Mouse (Mus musculus): ENCODE data around the gene Nexn.
"Not testable (repeated sequence)": the region's sequence is repeated elsewhere in the genome, so short reads cannot be mapped to it uniquely, and the experiment has no call there.

Nexn gene

DNA sequence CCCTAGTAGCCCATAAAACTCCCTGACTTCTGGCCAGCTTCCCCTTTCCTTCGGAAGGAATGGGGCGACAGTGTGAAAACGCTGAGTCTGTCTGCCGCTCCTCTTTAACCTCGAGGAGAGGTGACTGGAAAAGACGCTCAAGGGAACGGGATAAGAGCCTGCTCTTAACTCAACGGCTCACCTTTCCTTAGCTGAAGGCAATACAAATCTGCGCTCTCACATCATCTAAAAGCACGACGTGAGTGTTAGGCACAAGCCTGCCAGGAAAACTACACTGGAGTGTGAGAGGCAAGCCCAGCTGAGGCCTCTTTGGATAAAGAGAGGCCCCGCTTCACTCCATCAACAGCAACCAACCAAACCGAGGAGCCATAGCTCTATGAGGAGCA, at the start of gene Nexn:
Gene Nexn (minus strand): TSS at position 315 of the 386 bp plus-strand sequence.
- DNase-seq = no peak

DNA sequence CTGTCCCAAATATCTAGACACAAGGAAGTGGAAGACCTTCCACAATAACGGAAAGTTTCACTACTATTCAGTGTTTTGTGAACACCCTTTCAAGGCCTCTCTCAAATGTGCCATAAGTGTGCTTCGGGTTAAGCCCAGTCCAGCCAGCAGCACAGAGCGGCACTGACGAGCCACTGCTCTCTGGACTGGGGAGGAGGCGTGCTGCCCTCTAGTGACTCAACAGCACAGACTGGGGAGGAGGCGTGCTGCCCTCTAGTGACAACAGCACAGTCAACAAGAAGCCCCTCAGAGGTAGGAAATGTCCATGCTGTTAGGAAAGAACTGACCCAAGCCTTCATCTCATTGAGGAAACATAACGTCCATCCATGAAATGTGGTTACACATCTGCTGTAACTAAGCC, 49.5 kb upstream of the Nexn start:
- DNase-seq = peak; percentile 63

DNA sequence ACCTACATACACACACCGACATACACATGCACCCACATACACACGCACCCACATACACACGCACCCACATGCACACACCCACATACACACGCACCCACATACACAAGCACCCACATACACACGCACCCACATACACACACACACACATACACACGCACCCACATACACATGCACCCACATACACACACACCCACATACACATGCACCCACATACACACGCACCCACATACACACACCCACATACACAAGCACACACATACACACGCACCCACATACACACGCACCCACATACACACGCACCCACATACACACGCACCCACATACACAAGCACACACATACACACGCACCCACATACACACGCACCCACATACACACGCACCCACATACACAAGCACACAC, 48.5 kb upstream of the Nexn start:
- not testable (repeated sequence) for DNase-seq

- no peak for DNase-seq
These were observed 43.1 kb upstream of the Nexn start for GRCm38 (mm10) chr3:152309250-152309645.

GRCm38 (mm10) chr3:152308485-152309249, 42.5 kb upstream of the Nexn start:
- no peak for DNase-seq

- DNase-seq = no peak
These were observed 39.8 kb upstream of the Nexn start for GRCm38 (mm10) chr3:152305971-152306370.

DNA sequence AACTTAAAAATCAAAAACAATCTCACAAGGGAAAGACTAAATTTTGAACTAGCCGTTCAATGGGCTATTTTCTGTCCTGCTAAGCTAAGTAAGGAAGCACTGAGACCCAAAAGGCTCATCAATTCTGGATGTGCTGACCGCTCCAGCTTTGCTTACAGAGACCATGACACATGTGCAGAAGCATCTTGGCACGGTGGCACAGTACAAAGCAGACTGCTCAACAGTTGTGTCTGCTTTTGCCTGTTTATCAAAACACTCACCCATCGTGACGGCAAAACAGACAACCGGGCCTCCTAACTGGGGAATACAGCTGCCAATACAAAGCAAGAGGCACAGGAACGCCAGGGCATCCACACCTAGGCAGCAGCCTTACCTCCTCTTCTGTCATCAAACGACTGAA, 38.9 kb upstream of the Nexn start:
- no peak for DNase-seq

- DNase-seq = no peak
These were observed 38.1 kb upstream of the Nexn start for GRCm38 (mm10) chr3:152304093-152304815.

- DNase-seq = no peak
These were observed 36.8 kb upstream of the Nexn start for GRCm38 (mm10) chr3:152302991-152303390.

DNA sequence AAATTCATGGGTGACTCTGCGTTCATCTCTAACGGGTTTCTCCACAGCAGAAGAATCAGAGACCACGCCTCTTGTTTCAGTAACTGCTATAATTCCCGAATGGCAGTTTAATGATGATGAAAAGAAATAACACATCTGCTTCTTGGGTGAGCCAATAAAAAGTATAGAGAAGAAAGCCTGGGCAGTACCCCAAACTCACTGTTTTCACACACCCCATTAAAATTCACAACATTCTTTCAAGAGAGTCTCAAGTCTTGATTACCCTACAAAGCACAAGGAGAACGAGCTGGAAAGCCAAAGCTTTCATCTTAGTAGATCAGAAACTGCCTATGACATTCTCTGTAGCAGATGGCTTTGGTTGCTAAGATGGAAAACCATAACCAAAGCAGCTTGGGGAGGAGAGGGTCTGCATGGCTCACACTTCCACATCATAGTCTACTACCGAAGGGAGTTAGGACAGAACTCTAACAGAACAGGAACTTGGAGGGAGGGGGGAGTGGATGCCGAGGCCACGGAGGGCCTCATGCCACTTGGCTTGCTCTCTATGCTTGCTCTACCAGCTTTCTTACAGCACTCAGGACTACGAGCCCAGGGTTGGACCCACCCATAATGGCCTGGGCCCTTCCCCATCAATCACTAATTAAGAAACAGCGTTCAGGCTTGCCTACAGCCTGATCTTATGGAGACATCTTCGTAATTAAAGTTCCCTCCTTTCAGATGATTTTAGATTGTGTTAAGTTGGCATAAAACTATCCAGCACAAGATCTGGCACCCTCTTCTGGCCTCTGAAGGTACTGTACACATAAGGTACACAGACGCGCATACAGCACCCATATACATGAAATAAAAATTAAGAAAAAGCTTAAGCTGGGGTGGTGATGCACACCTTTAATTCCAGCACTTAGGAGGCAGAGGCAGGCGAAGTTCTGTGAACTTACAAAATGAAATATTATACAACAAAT, 34.5 kb upstream of the Nexn start:
- no peak for DNase-seq

DNA sequence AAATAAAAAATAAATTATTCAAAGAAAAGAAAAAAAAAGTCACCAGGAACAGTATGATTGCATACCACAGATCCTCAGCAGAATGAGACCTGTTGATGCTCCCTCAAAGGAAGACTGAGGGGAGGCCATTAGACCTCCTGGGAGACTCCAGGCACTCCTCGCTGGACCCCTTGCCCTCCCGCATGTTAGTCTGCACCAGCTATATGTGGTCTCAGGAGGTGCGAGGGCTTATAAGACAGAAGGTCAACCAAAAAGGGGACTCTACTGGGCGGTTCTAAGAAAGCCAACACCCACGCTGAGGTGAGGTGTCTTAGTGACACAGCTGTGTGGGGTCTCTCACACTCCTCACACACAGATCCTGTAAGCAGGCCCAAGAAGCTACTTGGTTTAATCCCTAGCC, 29.7 kb upstream of the Nexn start:
- DNase-seq = no peak

DNA sequence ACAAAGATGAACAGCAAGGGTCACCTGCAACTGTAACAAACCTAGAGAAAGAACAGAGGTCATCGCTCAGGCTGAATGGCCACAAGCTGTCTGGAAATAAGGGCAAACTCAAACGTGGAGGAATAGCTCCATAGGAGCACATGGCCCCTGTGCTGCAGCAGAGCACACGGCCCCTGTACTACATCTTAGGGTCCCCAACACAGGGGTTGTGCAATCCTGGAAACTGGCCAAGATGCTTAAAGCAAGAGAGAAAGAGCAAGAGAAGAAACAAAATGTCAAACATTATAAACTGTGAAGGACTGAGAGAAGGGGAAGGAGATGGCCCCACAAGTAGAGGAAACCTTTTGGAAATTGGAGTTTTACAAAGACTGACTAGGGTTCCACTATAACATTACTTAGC, 28.2 kb upstream of the Nexn start:
- no peak for DNase-seq

DNA sequence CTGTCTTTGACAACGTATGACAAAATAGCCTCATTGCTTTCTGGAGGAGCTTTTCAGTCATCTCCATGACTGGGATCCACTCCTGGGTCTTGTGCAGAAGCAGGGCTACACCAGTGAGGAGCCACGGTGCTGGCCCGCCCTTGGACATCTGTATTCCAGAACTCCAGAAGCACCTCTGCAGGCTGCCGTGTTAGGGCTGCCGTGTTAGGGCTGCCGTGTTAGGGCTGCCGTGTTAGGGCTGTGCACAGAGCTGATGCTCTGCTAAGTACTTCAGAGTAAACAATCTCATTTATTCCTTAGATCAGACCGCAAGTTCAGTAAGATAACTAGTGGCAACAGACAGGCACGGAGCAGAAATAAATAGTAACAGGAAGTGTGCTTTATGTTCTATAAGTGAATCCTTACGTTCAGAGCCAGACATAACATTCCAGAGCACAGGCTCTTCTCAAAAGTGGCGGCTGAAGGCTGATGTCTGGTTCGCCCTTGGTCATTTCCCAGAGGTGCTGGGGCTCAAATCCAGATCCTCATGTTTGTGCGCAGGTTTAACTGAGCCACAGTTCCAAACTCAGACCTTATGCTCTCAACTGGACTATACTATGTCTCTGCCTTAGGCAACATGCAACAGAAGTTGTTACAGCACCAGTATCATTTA, 27.5 kb upstream of the Nexn start:
- no peak for DNase-seq

GRCm38 (mm10) chr3:152291895-152292294, 25.7 kb upstream of the Nexn start:
- DNase-seq = no peak

GRCm38 (mm10) chr3:152290175-152290798, 24.1 kb upstream of the Nexn start:
- DNase-seq = no peak

DNA sequence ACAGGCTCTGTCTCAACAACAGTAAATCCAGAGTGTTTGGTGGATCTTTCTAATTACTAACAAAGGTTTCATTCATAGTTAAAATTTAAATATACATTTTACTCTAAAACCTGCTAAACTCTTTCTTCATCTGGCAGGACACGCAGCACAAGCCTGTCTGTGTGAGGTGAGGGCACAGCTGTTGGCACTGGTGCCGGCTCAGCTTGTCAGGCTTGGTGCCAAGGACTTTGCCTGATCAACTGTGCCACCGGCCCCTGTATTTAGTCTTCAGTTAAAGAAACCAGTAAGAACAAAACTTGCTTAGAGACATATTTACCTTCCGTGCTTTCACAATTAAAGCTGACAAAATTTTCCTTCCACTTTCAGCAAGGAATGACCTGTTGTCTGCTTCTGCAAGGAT, 22.6 kb upstream of the Nexn start:
- DNase-seq = no peak

DNA sequence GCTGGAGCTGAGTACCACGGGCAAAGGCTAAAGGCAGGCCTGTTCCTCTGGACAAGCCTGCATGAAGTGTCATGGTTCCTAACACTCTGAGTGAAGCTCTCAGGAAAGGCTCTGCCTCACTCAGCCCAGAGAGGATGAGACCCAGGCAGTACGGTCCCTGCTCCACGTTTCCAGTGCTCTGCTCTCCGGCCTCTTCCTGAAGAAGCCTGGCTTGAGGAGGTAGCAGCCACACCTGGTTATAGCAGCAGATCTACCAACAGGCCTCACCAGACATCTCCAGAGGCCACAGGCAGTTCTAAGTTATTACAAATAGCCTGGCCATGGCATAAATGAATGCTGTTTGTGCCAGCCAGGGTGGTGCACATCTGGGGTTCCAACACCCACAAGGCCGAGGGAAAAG, 22.1 kb upstream of the Nexn start:
- no peak for DNase-seq

- no peak for DNase-seq
These were observed 21.7 kb upstream of the Nexn start for GRCm38 (mm10) chr3:152287810-152288209.

- no peak for DNase-seq
These were observed 18.6 kb upstream of the Nexn start for GRCm38 (mm10) chr3:152284759-152285158.

GRCm38 (mm10) chr3:152284306-152284705, 18.2 kb upstream of the Nexn start:
- DNase-seq = no peak

- no peak for DNase-seq
These were observed 16.0 kb upstream of the Nexn start for GRCm38 (mm10) chr3:152282126-152282525.

DNA sequence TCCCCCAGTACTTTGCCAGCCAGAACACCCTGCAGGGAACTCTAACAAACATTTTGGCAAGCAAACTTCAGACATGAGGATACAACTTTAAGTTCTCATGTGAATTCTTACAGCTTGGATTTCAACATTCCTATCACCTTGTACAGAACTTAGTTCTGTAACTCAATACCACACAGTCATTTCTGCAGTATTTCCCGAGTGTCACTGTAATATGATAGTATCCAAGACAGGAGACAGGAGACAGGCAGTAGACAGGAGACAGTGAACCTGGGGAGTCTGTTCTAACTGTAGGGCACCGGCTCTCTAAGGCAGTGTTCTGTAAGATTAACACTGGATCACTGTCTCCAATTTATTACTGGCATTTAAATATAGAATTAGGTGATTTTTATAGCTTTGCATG, 12.3 kb upstream of the Nexn start:
- DNase-seq = no peak
